Mouse (Mus musculus) spleen, adult 2 months (tissue): ENCODE data around the gene Dnase1.

Experiments used
- CTCF ChIP-seq: fragments of 200-500 bp; IDR thresholded peaks from 2 replicates; pipeline ENCODE4 v1.5.1; 2011; ENCODE audit warnings: mild to moderate bottlenecking, inconsistent platforms; ENCODE audit not compliant: insufficient read depth, insufficient read length, insufficient replicate concordance; ENCODE audit errors: extremely low read depth
- POLR2A ChIP-seq: fragments of 200-500 bp; IDR thresholded peaks from 2 replicates; pipeline ENCODE4 v1.6.1; 2011; ENCODE audit warnings: low read depth, low read length, inconsistent platforms

- no peak for TF ChIP-seq CTCF
- no peak for TF ChIP-seq POLR2A
Observed at GRCm38 (mm10) chr16:4022719-4023118, 14.0 kb upstream of the Dnase1 start.
